Mouse (Mus musculus): ENCODE measurements at regions not wholly inside any gene's neighbourhood (a gene's known extent, or its start where the extent isn't known, plus 50 kb on each side); places are given as distances from the start of the nearest gene placed in this dataset.
A peak's percentile ranks its signal among the peaks of the same experiment; 100 is the strongest.

DNA sequence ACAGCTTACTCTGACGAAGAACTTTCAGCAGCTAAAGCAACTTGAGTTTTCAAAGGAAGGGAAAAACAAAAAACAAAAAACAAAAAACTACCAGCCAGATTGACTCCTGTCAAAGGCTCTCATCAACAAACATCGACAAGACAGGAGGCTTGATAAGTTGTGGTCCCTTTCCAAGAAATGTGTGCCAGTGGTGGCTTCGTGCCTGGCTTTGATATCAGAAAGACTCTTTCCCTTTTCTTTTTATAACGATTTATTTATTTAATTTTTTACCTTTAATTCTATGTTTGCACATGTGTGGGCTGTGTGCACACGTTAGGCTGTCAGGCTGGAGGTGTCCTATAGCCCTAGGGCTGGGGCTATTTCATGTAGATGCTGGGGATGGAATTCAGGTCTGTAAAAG is 60.4 kb downstream of the Dact1 start:
- no peak for DNase-seq (ENCODE audit: low spot score)

DNA sequence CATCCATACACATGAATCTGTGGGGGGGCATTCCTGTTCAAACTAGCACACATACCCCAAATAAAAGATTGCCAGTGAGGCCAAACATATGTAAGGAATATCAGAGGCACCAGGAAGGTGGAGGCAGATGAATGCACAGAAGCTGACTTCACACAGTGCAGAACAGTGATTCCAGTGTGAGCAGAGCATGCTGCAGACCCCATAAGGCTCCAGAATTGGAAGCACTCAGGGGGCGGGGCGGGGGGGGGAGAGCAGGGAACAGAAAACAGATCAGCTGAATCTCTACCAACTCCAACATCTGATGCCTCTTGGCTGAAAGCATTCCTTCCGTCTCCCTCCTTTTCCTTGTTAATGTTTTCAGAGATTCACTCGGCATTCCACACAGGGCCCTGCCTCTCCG is 62.3 kb downstream of the Dact1 start:
- no peak for DNase-seq (ENCODE audit: low spot score)

DNA sequence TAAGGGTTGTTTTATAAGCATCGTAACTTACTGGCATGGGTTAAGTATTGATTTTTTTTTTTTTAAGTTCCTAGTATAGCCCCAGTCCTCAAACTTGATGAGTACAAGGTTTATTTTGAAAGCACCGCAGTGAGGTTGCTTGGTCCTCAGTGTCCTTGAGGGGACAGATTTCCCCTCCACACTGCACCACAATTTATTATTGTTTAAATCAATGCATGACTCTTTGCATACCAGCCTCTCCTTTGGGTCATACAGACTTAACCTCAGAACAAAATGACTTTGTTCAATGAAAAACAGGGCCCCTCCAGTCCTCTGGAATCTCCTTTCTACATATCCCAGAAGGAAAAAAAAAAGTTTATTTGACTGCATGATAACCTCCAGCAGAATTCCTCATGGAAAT is 63.9 kb downstream of the Dact1 start:
- DNase-seq (ENCODE audit: low spot score), result no peak

- no peak for DNase-seq (ENCODE audit: low spot score)
These were observed 66.8 kb downstream of the Dact1 start for GRCm38 (mm10) chr12:71376446-71376845.

- DNase-seq (ENCODE audit: low spot score), result no peak
These were observed 67.3 kb downstream of the Dact1 start for GRCm38 (mm10) chr12:71376966-71377365.

DNA sequence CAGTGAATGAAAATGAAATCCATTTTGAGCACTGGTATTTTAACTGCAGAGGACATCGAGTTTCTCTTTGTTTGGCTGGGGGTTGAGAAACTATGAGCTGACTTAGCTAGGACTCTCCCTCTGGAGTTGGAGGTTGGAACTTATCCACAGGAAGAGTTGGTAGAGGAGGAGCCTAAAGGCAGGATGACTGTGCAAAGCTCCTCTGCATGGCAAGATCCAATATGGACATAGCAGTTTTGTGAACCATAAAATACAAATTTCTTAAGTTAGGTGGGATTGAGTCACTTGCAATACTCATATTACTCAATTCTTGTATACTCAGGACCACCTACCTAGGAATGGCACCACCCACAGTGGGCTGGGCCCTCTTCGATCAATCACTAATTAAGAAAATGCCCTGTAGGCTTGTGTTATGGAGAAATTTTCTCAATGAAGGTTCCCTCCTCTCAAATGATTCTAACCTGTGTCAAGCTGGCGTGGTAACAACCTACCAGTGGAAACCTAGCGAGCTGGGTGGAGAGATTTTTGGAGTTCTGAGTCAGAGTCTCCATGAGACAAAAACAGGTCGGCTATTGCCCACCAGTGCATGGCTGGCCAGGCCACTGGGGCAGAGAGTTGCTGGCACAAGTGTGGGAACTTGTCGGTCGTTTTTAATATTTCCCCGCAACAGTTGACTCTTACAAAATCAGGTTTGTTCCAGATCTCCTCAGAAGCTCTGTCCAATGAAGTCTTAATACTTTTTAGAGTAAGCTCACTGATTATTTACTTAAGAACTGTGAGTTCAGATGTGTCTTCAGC is 70.1 kb downstream of the Dact1 start:
- DNase-seq (ENCODE audit: low spot score), result peak; percentile 10

DNA sequence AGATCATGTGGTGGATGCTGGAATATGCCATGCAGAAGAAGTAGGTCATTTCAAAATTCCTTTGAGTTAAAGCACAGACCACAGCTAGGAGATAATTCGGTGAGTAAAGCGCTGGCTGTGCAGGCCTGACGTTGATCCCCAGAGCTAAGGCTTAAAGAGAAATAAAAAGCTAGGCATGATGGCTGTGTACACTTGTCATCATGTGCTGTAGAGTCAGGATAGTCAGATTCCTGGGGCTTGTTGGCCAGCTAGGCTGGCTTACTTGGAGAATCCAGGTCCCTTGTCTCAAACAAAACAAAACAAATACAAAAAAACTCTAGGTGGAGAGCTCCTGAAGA is 70.7 kb downstream of the Dact1 start:
- no peak for DNase-seq (ENCODE audit: low spot score)

DNA sequence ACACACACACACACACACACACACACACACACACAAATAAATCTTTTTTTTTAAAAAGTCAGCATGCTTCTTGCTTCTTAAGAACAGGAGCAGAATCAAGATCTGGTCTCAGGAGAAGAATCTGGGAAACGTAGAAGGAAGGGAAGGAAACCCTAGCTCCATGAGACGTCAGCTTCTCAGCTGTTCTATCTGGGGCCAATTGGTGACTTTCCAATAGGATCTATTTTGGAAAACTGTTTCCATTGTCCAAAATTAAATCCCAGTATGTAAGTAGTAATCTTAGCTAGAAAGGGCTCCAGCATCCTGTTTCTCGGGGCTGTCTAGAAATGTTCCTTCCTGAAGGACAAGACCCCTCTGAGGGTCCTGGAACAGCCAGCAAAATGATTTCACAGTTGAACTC is 76.6 kb downstream of the Dact1 start:
- DNase-seq (ENCODE audit: low spot score), result no peak

GRCm38 (mm10) chr12:71391481-71391880 is 81.8 kb downstream of the Dact1 start:
- DNase-seq (ENCODE audit: low spot score), result no peak

DNA sequence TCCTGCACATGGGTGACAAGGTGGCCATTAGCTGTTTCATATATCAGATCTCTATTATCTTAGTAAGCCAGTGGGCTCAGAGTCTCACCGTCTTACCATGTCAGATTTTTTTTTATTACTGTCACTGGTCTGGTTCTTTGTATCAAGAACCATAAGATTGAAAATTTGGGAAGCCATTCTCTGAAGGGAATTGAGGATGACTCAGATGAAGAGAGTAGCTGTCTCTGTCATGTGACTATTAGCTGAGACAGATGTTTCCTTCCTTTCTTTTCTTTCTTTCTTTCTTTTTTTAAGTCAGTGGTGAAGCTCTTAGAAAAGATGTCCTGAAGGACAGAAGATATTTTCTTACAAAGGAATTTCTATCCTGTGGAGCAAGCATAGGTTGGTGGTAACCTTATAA is 84.1 kb downstream of the Dact1 start:
- no peak for DNase-seq (ENCODE audit: low spot score)

GRCm38 (mm10) chr12:71397456-71397855 is 87.8 kb downstream of the Dact1 start:
- DNase-seq (ENCODE audit: low spot score), result no peak

- DNase-seq (ENCODE audit: low spot score), result no peak
These were observed 89.0 kb downstream of the Dact1 start for GRCm38 (mm10) chr12:71398701-71399100.

DNA sequence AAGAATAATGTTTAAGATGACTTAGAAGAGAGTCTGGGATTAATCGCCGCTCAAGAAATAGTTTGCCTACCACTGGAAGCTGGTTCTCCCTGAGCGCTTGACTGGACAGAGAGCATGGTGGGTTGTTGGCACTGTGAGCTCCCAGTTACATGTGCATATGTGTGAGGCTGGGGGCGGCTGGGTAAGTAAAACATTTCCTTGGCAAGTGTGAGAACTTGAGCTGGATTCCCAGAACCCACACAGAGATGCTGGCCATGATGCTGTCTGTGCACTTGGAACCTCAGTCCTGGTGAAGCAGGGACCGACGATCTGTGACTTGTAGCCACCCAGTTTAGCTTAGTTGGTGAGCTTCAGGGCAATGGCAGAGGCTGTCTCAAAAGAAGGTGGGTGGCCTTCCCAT is 90.5 kb downstream of the Dact1 start:
- DNase-seq (ENCODE audit: low spot score), result no peak

DNA sequence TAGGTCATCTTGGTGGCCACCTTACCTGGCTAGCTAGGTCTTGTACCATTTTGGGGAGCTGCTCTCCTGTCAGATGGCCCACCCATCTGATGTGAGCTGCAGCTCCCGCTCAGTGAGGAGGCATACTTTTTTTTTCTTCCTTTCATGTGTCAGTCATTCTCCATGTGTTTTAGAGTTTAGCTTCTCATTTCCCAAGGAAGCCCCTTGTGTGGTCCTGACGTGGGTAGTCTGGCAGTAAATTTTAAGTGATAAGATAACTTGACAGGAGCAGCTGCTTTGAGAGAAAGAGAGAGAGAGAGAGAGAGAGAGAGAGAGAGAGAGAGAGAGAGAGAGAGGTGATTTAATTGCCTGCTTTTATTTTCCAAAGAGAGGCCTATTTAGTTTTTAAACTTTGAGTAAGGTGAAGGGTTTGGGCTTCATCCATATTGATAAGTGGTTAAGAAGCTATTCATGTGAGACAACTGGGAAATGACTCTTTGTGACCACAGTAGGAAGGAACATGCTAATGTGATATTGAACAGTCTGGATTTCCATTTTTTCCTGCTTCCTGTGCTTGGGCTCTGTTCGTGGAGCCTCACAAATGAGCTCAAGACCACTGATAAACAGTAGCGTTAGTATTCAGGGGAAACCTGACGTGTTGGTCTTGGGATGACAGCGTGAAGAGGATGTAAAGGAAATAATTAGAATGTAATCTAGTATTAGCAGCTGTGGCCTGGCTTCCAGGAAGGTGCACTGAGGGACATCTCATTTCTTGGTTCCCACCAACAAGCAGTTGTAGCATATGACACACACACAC is 92.1 kb downstream of the Dact1 start:
- DNase-seq (ENCODE audit: low spot score), result no peak

GRCm38 (mm10) chr12:71407294-71407693 is 97.6 kb downstream of the Dact1 start:
- DNase-seq (ENCODE audit: low spot score), result no peak

DNA sequence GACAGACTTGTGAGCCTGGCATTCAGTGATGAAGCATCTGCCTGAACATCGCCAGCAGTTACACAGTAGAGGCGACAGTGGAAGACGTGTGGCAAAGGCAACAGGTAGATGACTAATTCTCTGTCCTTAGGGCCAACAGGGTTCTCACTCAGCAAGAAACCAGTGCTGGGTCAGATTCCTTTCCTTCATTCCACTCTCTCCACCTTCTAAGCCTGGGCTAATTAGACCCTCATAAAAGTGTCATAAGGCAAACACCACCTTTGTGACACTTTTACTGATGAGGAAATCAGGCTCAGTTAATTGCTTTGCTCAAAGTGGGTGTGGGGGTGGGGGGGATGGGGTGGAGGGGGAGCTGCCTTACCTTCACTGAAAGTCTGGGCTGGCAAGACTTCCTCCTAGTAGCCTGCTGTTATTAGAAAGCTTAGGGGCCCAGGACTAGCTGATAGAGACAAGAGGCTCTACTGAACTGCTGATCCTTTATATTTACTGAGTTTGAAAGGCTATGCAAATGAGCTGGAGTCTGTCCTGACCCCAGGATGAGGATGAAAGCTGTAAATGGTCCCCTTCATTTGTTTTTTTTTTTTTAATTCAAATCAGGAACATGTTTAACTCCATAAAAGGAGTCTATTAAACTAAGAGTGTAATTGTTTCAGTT is 98.8 kb downstream of the Dact1 start:
- DNase-seq (ENCODE audit: low spot score), result no peak

- no peak for DNase-seq (ENCODE audit: low spot score)
These were observed 102.6 kb downstream of the Dact1 start for GRCm38 (mm10) chr12:71412331-71412730.

GRCm38 (mm10) chr12:71416968-71417367 is 107.3 kb downstream of the Dact1 start:
- no peak for DNase-seq (ENCODE audit: low spot score)

GRCm38 (mm10) chr12:71418186-71418585 is 108.5 kb downstream of the Dact1 start:
- DNase-seq (ENCODE audit: low spot score), result no peak

DNA sequence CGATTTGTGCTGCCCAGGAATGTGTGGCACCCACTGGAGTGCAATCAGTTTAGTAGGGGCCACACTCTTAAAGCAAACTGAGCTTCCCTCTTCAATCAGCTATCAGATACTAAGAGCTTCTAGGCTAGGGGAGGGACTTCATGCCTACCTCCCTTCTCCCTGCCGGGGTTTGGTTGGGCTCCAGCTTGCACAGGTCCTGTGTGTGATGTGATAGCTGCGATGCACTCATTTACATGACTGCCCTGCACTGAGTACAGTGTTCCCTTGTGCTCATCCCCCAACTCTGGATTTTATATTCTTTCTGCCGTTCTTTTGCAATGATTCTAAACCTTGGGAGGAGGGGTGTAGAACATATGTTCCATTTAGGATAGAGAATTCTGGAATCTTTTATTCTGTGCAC is 109.5 kb downstream of the Dact1 start:
- DNase-seq (ENCODE audit: low spot score), result no peak

DNA sequence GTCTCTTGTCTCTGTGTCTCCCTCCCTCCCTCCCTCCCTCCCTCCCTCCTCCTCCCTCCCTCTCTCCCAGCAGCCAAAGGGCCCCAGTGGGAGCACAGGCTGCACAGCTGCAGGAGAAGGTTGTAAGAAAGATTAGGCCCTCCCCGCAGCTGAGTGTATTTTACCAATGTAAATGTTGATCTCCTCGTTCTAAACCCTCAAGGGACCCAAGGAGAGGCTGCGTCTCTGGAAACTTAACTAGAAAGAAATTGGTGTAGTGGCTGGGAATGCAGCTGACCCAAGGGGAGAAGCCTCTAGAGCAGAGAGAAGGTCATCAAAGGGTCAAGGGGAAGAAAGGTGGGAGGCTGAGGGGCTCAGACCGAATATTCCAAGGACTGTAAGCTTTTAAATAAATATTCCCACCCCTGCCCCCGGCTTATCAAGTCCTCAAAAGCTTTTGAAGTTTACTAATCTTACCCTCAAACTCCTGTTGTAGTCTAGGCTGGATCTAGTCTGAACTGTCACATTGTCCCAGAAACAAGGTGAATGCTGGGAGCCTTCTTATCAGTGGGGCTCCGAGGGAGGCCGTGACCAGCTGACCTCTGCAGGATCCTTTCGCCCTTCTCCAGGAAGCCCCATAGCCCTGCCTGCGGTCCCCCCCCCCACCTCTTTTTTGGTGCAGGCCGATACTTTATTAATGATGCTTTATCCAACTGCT is 116.5 kb downstream of the Dact1 start:
- DNase-seq (ENCODE audit: low spot score), result no peak

GRCm38 (mm10) chr12:71427974-71428373 is 118.3 kb downstream of the Dact1 start:
- no peak for DNase-seq (ENCODE audit: low spot score)

Measured in adipocyte (in vitro differentiated cells).